Mouse (Mus musculus) mesoderm, embryonic 11.5 days (tissue): ENCODE data around the gene Prdx3.

Experiments used
- DNase-seq: peaks from one replicate; pipeline ENCODE4 v3.0.0-alpha.2; 2012; ENCODE audit warnings: low read depth, low spot score

Prdx3 gene

DNA sequence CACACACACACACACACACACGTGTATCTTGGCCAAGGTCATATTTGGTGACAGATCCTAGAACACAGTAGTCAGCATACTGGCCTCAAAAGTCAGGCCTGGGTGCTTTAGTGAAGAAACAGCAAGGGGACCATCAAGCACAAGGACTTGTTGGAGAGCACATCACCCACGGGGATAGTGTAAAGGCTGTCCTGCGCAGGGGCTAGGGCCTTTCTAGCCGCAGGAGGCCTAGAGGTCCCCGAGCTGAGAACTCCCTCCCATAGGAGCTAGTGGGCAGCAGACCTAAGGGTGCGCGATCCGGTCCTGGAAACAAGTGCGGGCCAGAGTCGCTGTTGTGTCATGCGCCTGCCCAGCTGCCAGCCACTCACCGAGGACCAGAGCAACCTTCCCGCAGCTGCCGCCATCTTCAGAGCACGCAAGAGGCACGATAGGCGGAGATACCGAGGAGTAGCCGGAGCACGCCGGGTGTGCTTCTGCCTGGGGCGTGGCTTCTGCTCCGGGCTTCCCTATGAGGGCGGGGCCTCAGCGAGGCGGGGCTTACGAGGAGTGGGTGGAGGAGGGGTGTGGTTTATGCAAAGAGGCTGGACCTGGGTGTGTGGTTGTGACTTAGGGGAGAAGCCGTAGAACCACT is at the start of gene Prdx3:
Gene Prdx3, minus strand, starts transcription at position 493 of the 631 bp plus-strand sequence.
- peak; percentile 96 for DNase-seq

DNA sequence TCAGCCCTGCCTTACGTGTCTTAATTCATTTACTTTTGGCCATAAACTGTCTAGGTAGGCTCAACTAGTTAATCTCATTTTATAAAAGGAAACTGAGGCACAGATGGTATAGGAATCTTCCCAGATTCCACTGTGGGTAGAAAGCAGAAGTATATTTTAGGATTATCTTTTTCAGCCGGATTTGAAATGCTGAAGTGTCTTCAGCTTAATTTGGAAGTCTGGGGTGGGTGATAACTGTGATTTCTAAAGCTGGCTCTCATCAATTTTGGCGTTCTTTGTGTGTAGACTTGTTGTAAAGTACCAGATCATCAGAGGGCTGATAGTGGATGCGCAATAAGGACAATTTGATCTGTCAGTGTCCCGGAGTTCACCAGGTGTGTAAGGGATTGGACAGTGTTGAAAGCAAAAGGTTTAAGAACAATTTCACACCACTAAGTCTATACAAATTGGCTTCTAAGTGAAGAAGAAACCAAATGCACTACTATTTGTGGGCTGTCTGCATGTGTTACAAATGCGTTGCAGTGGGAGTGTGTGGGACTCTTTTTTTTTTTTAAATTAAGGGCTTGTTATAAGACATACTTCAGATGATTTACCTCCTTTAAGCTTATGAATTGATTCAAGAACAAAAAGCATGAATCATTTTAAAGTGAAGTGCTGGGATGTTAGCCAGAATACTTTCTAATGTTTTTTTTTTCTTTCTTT is 42.7 kb upstream of the Prdx3 start:
- DNase-seq: no peak

DNA sequence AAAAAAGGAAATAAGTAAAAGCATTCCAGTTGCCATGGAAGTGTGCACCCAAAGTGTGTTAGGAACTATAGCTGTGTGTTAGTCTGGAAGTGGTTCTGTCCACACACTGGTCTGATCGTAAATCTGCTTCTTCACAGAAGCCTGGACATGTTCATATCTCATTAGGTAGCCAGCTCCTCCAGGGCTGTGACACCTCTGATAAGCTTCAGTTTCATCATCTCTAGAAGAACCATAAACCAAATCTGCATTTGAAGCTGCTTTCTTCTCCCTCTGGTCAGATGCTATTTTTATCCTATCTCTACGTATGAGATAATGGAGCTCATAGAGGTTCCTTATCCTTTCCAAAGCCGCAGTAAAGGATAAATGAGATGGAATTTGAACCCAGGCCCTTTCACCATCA is 41.5 kb upstream of the Prdx3 start:
- no peak for DNase-seq

DNA sequence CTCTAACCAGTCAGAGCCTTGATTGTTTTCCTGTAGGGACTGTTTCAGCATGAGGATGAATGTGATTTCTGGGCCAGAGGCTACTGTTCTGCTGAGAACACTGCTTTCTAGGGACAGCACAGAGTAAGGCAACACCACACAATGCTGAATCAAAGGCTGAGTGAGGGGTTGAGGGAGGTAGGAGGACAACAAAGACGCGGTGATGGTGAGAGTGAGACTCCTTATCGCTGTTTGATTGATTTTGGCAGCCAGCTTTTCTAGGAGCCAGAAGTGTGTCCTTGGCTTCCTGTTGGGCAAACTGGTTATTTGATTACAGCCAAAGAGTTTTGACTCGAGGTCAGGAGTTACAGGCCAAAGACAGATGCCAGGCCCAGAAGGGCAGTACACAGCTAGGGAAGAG is 40.9 kb upstream of the Prdx3 start:
- no peak for DNase-seq

DNA sequence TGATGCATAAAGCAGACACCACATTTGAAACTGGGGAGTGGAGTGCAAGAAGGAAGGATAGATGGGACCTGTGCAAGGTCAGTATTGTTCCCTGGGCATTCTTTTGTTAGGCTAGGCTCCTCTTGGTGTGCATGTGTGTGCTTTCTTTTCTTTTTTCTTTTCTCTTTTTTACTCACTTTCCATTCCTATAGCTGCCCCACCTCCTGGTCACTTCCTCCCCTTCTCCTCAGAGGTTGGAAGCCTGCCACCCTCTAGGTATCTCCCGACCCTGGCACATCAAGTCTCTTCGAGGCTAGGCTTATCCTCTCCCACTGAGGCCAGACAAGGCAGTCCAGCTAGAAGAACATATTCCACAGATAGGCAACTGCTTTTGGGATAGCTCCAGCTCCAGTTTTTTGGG is 37.3 kb upstream of the Prdx3 start:
- DNase-seq: no peak

DNA sequence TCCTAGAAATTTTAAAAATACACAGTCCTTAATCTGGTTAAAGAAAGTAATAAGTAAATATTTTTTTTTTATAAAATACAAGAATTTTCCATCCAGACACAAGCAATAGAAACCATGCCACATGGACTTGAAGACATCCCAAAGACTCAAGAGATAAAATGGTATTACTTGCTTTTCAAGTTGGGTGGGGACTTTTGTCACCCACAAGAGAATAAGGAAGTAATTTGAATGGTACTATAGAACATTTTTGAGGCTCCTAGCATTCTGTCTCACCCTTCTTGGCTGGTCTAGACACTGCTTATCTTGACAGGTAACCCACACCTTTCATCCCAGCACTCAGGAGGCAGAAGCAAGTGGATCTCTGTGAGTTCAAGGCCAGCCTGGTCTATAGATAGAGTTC is 35.9 kb upstream of the Prdx3 start:
- no peak for DNase-seq

DNA sequence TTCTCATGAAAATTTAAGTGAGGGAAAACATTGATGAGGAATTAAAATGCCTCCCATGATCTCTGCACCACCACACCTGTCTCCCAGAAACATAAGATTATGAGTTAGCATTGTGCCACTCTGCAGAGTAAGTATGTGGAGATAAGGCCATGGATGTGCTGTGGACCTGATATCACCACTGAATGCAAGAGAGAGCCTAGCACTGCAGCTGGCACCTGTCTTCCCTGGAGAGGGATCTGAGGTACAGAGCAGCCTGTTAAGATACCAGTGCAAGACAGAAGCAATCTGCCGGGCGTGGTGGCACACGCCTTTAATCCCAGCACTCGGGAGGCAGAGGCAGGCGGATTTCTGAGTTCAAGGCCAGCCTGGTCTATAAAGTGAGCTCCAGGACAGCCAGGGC is 31.1 kb upstream of the Prdx3 start:
- no peak for DNase-seq

DNA sequence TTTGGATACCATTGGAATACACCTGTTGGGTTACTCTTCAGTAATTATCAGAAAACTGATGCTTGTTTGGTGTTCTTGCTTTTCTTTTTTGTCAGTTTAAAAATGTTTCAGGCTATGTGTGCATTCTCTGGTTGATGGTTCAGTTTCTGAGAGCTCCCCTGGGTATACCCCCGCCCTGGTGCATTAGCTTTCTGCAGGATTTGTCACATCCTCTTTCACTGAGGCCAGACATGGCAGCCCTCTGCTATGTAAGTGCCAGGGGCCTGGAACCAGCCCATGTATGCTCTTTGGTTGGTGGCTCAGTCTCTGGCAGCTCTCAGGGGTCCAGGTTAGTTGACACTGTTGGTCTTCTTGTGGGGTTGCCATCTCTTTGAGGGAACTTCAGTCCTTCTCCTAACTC is 29.6 kb upstream of the Prdx3 start:
- no peak for DNase-seq

DNA sequence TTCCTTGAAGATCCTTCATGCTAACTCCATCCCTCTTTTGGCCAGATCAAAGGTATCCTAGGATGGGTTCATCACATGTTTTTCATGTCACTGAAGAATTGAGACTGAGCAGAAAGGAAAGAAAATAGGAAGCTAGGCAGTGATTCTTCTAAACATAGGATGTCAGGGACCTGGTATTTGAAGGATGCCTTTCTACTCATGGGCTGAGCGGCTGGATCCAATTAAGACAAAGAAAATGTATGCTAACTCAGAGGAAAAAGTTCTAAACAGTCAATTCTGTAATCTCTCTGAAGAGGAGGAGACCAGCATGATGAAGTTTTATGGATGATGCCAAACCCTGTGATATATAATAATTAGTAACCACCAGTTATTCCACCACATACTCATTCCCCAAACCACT is 28.8 kb upstream of the Prdx3 start:
- no peak for DNase-seq

DNA sequence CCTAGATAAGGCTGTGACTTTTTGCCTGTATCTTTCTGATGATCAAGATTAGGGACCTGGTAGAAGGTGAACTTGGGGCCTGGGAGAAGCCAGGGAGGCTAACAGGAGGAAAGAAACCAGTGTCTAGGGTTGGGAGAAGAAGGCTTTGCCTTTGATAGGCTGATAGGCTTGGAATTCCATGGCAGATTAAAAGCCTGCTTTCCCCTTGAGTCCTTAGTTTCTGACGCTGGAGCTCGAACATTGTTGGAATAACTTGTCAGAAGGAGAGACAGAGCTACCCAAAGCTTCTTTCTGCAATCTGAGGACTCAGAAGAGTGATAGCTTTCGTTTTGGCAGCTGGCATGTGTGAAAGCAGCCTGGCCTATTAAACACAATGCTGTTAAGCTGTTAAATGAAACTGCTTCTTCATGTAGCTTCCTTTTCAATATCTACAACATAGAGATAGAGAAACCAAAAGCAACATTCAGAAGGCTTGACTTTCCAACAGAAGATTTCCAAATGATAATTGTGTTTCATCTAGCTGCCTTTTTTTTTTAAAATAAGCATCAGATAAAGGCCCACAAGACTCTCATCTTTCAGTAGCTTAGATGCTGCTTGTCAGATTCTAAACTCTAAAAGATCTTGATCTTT is 21.0 kb upstream of the Prdx3 start:
- no peak for DNase-seq

DNA sequence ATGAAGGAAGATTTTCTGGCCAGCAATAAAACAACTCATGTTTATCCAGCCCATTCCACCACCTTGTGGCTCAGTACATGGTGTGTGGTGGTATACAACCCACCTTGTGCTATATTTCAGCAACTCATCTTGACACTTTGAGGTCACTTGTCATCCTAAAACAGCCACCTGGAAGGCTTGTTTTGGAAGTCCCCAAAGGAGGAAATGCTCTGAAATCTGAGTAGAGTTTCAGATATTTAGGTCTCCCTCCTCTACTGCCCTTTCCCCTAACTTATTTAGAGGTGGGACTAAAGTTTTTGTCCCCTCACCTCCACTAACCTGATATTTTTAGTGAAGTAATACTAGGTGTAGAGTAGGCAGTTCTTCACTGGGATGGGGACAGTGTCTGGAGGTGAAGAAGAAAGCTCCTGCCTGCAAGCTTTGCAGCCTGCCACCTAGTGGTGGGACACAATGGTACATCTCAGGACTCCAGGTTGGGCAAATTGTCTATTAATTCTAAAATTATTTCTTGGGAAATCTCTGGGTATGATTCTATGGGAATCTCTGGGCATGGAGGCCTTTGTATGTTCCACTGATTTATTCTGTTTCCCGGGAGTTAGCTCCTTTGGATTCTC is 17.7 kb upstream of the Prdx3 start:
- peak; percentile 74 for DNase-seq

DNA sequence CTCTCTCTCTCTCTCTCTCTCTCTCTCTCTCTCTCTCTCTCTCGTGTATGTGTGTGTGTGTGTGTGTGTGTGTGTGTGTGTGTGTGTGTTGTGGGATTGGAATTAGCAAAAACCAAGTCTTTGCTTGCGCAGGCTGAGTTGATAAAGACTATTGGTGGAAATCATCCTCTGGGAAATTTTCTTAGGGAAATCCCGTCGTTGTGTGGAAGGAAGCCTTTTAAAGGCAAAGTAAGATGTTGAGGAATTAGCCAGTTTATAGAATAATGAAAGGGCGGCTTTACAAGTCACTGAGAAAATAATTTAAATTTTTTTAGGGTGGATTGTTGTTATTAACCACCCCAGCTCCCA is 16.7 kb upstream of the Prdx3 start:
- no peak for DNase-seq

DNA sequence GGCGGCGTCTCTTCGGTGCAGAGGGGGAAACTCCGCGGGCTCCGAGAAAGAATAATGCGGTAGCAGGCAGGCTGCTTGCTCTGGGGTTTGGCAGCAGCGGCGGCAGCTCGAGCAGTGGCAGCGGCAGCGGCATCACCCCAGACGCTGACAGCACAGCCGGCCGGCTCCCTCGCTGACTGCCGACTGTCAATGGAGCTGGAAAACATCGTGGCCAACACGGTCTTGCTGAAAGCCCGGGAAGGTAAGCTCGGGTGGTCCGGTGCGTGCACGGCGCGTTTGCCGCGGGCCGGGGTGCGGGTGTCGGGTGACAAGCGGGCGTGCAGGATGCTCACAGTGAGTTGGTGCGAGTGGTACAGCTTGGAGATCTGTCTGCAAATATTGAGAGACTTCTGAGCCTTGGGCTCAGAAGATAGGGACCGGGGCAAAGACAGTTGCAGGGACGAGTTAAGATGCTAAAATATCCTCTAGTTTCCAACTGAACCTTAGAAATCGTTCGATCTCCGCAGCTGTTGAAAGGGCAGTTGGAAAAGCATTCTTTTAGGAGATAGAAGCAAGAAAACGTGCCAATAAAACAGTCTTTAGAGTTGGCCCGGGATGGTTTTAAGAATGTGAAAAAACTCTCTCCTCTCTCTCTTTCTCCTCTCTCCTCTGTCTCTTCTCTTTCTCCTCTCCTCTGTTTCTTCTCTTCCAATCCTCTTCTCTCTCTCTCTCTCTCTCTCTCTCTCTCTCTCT is 16.2 kb upstream of the Prdx3 start:
- DNase-seq: peak; percentile 66

DNA sequence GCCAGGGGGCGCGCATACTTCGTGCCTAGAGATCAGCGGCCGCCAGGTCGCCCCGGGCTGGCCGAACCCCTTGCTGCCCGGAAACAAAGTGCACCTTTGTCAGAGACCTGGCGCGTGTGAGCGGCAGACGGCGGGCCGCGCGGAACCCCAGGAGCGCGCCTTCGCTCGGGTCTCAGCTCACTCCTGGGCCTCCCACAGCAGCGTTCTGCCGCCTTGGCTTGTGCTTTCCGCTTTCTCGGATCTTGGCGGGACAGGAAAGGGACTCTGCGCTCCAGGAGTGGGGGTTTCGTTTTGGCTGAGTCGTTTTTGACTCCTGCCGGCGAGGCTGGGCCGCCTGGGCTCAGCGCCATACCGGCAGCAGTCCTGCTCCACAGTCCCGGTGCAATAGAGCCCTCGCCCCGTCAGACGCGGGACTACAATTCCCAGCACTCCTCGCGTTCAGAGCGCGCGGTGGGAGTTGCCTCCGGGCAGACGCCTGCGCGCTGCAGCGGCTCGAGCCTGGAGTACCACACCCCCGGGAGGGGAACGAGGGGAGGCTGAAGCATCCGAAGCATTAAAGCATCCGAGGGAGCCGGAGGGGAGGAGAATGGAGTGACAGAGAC is 15.5 kb upstream of the Prdx3 start, which contains the start of gene Grk5:
Gene Grk5, plus strand, starts transcription at position 36 of the 602 bp plus-strand sequence.
- peak; percentile 96 for DNase-seq

DNA sequence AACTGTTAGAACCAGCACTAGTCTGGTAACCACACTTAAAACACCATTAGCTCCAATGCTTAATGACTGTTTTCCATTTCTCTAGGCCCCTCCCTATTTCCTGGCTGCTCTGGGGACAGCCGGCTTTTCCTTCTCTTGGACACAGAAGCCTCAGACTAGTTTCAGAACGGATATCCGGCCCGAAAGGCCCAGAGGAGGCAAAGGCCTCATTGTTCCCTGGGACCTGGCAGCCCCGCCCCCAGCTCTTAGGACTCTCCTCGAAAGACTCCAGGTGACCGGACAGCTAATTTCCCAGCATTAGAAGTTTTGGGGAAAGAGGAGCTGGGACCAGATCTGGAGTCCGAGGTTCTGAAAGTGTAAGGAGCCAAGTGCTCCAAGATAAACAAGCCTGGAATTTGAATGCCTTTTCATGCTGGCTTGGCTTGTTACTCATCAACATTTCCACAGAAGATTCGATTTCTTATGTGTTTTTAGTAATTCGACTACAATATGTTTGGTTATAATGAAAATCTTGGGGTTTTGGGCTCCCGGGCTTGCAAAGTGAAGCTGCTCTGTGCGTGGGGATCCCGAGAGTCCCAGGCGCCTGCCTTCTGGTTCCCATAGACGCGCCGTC is 14.9 kb upstream of the Prdx3 start:
- DNase-seq: peak; percentile 58

DNA sequence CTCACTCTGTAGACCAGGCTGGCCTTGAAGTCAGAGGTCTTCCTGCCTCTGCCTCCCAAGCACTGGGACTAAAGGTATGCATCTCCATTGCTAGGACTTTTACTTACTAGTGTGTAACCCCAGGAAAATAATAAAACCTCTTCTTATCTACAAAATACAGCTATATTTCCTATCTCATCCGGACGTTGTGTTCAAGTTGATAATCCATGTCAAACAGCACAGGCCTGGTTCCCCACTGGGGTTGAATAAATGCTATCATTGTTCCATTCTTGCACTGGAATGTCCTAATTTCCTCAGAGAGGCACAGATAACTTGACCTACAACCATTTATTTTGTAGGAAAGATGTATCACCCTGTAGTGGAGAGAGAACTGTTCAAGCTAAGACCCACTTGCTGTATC is 13.3 kb upstream of the Prdx3 start:
- no peak for DNase-seq

DNA sequence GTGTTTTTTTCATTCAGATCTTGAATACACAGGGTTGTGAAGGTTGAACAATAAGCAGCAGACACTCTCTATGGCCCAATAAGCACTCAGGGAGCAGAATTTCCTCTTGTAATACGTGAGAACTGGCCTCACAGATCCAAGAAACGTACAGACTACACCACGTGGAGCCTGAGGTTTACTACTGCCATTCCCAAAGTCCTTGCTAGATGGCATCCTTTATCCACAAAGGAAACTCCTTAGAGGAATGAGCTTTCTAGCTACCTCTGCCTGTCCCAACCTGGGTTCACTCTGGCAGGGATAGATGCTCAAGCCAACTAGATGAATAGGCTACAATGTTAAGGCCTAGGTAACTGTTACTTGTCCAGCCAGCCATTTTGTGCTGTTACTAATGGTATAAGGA is 8.8 kb upstream of the Prdx3 start:
- DNase-seq: no peak

DNA sequence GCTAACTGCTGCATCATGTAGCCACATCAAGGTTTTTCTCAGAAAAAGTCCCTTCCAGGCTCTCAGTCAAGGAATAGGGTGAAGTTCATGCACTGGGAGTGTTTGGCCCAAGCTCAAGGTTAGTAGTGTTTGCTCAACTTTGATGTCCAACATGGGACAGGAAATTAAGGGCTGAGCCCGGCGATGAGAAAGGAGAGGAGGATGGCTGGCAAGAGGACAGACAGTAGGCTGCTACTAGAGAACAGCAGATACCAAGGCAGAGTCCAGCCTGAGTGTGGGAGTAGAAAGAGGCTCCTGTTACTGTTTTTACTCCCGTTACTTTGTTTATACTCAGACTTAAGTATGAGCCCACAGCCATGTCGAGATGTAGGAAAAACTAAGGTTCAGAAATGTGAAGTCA is 855 bp downstream of the Prdx3 start:
- DNase-seq: no peak

DNA sequence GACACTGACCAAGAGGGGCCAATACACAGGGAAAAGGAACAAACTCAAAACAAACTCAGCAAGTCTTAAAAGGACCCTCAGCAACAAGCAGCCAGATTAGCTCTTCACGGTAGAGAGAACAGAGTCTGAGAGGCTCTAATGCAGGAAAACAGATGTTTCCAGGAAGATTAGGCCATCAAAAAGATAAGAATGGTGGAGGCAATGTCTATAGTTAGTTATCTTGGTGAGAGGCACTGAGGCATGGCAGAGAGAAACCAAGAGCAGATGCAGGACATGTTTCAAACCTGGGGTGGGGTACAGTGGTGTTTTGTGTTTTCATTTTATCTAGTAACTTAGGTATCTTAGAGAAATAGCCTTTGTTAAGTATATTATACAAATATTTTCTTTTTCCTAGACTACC is 2.1 kb downstream of the Prdx3 start:
- DNase-seq: no peak

DNA sequence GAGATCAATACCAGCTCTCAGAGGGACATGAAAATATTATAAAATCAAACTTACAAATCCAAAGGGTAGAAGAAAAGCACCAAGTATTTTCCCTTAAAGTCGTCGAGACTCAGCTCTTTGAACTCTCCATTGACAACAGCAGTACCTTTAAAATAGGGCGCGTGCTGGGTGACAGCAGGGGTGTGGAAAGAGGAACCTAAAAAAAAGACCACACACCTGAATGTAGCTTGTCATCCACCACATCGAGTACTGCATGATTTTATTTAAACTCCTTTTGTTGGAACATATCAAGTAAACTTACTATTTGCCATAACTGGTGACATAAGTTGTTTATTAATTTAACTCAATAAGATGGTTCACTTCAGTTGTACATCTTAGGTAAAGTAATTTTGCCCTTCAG is 3.0 kb downstream of the Prdx3 start:
- DNase-seq: no peak

DNA sequence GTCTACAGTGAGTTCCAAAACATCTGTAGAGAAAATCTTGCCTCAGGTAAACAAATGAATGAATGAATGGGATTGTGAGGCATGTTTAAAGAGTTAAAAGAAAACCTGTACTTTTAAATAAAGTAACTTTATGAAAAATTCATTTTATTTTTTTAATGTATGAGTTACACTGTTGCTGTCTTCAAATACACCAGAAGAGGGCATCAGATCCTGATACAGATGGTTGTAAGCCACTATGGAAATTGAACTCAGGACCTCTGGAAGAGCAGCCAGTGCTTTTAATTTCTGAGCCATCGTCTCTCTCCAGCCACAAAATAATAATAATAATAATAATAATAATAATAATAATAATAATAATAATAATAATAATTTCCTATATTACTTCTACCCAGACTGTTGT is 3.9 kb downstream of the Prdx3 start:
- no peak for DNase-seq
